Mouse (Mus musculus) CH12.LX (cell line): ENCODE measurements around the gene Ifitm1. TPM values are rescaled to one million over a fixed set of nuclear protein-coding genes. Genes with fewer than 3 reads are reported as not detected.

Experiments
- DNase-seq: peaks from one replicate; pipeline ENCODE4 v3.0.0-alpha.2; 2013; ENCODE audit errors: extremely low read depth
- H3K27ac ChIP-seq: 2 replicates; pipeline ENCODE4 v1.5.1; 2012; ENCODE audit warnings: low read depth, mild to moderate bottlenecking, control low read depth, moderate library complexity; ENCODE audit not compliant: insufficient read depth
- H3K27me3 ChIP-seq: replicated peaks from 2 replicates; pipeline ENCODE3; 2012; ENCODE audit warnings: inconsistent platforms
- H3K36me3 ChIP-seq, 2 experiments: replicated peaks in 1 of 2; 2 replicates each; pipeline versions ENCODE3 to v1.6.1; 2012; ENCODE audit warnings: inconsistent platforms in 1 of 2, low read length in 1 of 2, mild to moderate bottlenecking in 1 of 2, mixed read lengths in 1 of 2, moderate library complexity in 1 of 2; ENCODE audit not compliant: control insufficient read depth in 1 of 2, insufficient read depth in 1 of 2
- H3K4me1 ChIP-seq, 2 experiments: 2 replicates each; pipeline ENCODE4 v1.6.1; 2012; ENCODE audit warnings: inconsistent platforms in 1 of 2, moderate library complexity in 1 of 2; ENCODE audit not compliant: insufficient read depth in 2 of 2, control insufficient read depth in 1 of 2
- H3K4me2 ChIP-seq: 2 replicates; pipeline ENCODE4 v1.6.1; 2012; ENCODE audit warnings: low read depth, mild to moderate bottlenecking, control low read depth; ENCODE audit not compliant: poor library complexity, insufficient read depth, severe bottlenecking
- H3K4me3 ChIP-seq, 3 experiments: fragments of 150-350 bp in 1 of 3; sonication (generic) in 1 of 3; replicated peaks in 1 of 3; 2 replicates each; pipeline versions ENCODE3 to v1.5.1; 2011 to 2012; ENCODE audit warnings: low read depth in 2 of 3, low read length in 2 of 3, mild to moderate bottlenecking in 2 of 3, moderate library complexity in 2 of 3, control low read depth in 1 of 3, improper control_type of control experiment in 1 of 3, inconsistent platforms in 1 of 3, mixed read lengths in 1 of 3; ENCODE audit not compliant: poor library complexity in 1 of 3
- H3K79me2 ChIP-seq: replicated peaks from 2 replicates; pipeline ENCODE4 v1.6.1; 2012; ENCODE audit warnings: mild to moderate bottlenecking, moderate library complexity; ENCODE audit not compliant: control insufficient read depth, poor library complexity, insufficient read depth, severe bottlenecking; ENCODE audit errors: extremely low read depth
- H3K9ac ChIP-seq: 2 replicates; pipeline ENCODE4 v1.6.1; 2012; ENCODE audit warnings: low read depth, mild to moderate bottlenecking, control low read depth, moderate library complexity; ENCODE audit not compliant: insufficient read depth
- H3K9me3 ChIP-seq: replicated peaks from 2 replicates; pipeline ENCODE3; 2012; ENCODE audit warnings: low read length, inconsistent platforms, mixed read lengths
- BHLHE40 ChIP-seq: IDR thresholded peaks from 2 replicates; pipeline ENCODE4 v1.6.1; 2011; ENCODE audit warnings: mild to moderate bottlenecking, low read depth, low read length, improper control_type of control experiment
- CHD1 ChIP-seq: IDR thresholded peaks from 2 replicates; pipeline ENCODE4 v1.6.1; 2012; ENCODE audit warnings: low read depth, low read length, improper control_type of control experiment, inconsistent platforms
- CTCF ChIP-seq, 2 experiments: IDR thresholded peaks in 1 of 2; conservative IDR thresholded peaks in 1 of 2; 2 replicates each; pipeline ENCODE4 v1.5.1; 2011 to 2012; ENCODE audit warnings: low read depth in 2 of 2, low read length in 2 of 2, improper control_type of control experiment in 1 of 2, inconsistent platforms in 1 of 2, mild to moderate bottlenecking in 1 of 2, moderate library complexity in 1 of 2
- ELF1 ChIP-seq: IDR thresholded peaks from 2 replicates; pipeline ENCODE4 v1.6.1; 2014; ENCODE audit warnings: low read depth, mild to moderate bottlenecking, inconsistent platforms, low read length, improper control_type of control experiment
- EP300 ChIP-seq: IDR thresholded peaks from 2 replicates; pipeline ENCODE4 v1.6.1; 2011; ENCODE audit warnings: low read length, improper control_type of control experiment
- ETS1 ChIP-seq: conservative IDR thresholded peaks from 2 replicates; pipeline ENCODE4 v1.6.1; 2012; ENCODE audit warnings: low read depth, mild to moderate bottlenecking, inconsistent platforms, low read length, improper control_type of control experiment, moderate library complexity
- GABPA ChIP-seq: IDR thresholded peaks from 2 replicates; pipeline ENCODE4 v1.6.1; 2012; ENCODE audit warnings: low read depth, low read length, improper control_type of control experiment, inconsistent platforms; ENCODE audit not compliant: insufficient replicate concordance
- HCFC1 ChIP-seq: IDR thresholded peaks from 2 replicates; pipeline ENCODE4 v1.6.1; 2012; ENCODE audit warnings: low read depth, mild to moderate bottlenecking, inconsistent platforms, low read length, improper control_type of control experiment
- JUND ChIP-seq: conservative IDR thresholded peaks from 2 replicates; pipeline ENCODE4 v1.6.1; 2011; ENCODE audit warnings: low read depth, low read length, improper control_type of control experiment
- KAT2A ChIP-seq: IDR thresholded peaks from 2 replicates; pipeline ENCODE4 v1.6.1; 2012; ENCODE audit warnings: low read length, improper control_type of control experiment, inconsistent platforms; ENCODE audit not compliant: insufficient replicate concordance
- MAFK ChIP-seq: IDR thresholded peaks from 2 replicates; pipeline ENCODE4 v1.6.1; 2011; ENCODE audit warnings: low read length, improper control_type of control experiment; ENCODE audit not compliant: insufficient replicate concordance
- MAX ChIP-seq: IDR thresholded peaks from 2 replicates; pipeline ENCODE4 v1.6.1; 2011; ENCODE audit warnings: low read length, improper control_type of control experiment
- MAZ ChIP-seq: IDR thresholded peaks from 2 replicates; pipeline ENCODE4 v1.6.1; 2012; ENCODE audit warnings: low read depth, mild to moderate bottlenecking, inconsistent platforms, low read length, improper control_type of control experiment, moderate library complexity
- MEF2A ChIP-seq: IDR thresholded peaks from 2 replicates; pipeline ENCODE4 v1.6.1; 2014; ENCODE audit warnings: low read depth, mild to moderate bottlenecking, inconsistent platforms, low read length, improper control_type of control experiment, borderline replicate concordance
- MXI1 ChIP-seq: IDR thresholded peaks from 2 replicates; pipeline ENCODE4 v1.6.1; 2011; ENCODE audit warnings: mild to moderate bottlenecking, low read depth, low read length, improper control_type of control experiment
- MYC ChIP-seq: IDR thresholded peaks from 2 replicates; pipeline ENCODE4 v1.6.1; 2011; ENCODE audit warnings: low read depth, mild to moderate bottlenecking, improper control_type of control experiment, low read length
- NELFE ChIP-seq: IDR thresholded peaks from 2 replicates; pipeline ENCODE4 v1.6.1; 2011; ENCODE audit warnings: low read depth, low read length, improper control_type of control experiment
- NRF1 ChIP-seq: IDR thresholded peaks from 2 replicates; pipeline ENCODE4 v1.6.1; 2014; ENCODE audit warnings: low read depth, mild to moderate bottlenecking, inconsistent platforms, low read length, improper control_type of control experiment, moderate library complexity
- PAX5 ChIP-seq: IDR thresholded peaks from 2 replicates; pipeline ENCODE4 v1.6.1; 2012; ENCODE audit warnings: low read length, inconsistent platforms, mixed read lengths
- POLR2A ChIP-seq: IDR thresholded peaks from 2 replicates; pipeline ENCODE4 v1.6.1; 2011; ENCODE audit warnings: low read depth, mild to moderate bottlenecking, improper control_type of control experiment, low read length
- POLR2AphosphoS2 ChIP-seq: IDR thresholded peaks from 2 replicates; pipeline ENCODE4 v1.6.1; 2011; ENCODE audit warnings: low read depth, low read length, improper control_type of control experiment
- RAD21 ChIP-seq: IDR thresholded peaks from 2 replicates; pipeline ENCODE4 v1.6.1; 2011; ENCODE audit warnings: low read depth, mild to moderate bottlenecking, low read length, improper control_type of control experiment, moderate library complexity
- RCOR1 ChIP-seq: conservative IDR thresholded peaks from 2 replicates; pipeline ENCODE4 v1.6.1; 2012; ENCODE audit warnings: low read depth, mild to moderate bottlenecking, inconsistent platforms, low read length, improper control_type of control experiment
- SIN3A ChIP-seq: IDR thresholded peaks from 2 replicates; pipeline ENCODE4 v1.6.1; 2012; ENCODE audit warnings: low read length, improper control_type of control experiment, inconsistent platforms
- SMC3 ChIP-seq: IDR thresholded peaks from 2 replicates; pipeline ENCODE4 v1.6.1; 2011; ENCODE audit warnings: low read depth, low read length, improper control_type of control experiment
- TBP ChIP-seq: conservative IDR thresholded peaks from 2 replicates; pipeline ENCODE4 v1.6.1; 2011; ENCODE audit warnings: low read depth, low read length, improper control_type of control experiment
- UBTF ChIP-seq: IDR thresholded peaks from 2 replicates; pipeline ENCODE4 v1.6.1; 2012; ENCODE audit warnings: low read depth, mild to moderate bottlenecking, inconsistent platforms, low read length, improper control_type of control experiment, moderate library complexity
- USF1 ChIP-seq: IDR thresholded peaks from 2 replicates; pipeline ENCODE4 v1.6.1; 2014; ENCODE audit warnings: low read depth, mild to moderate bottlenecking, inconsistent platforms, low read length, improper control_type of control experiment
- ZMIZ1 ChIP-seq: IDR thresholded peaks from 2 replicates; pipeline ENCODE4 v1.6.1; 2012; ENCODE audit warnings: low read depth, mild to moderate bottlenecking, inconsistent platforms, low read length, improper control_type of control experiment
- ZNF384 ChIP-seq: IDR thresholded peaks from 2 replicates; pipeline ENCODE4 v1.6.1; 2012; ENCODE audit warnings: low read depth, low read length, improper control_type of control experiment, inconsistent platforms
- dilution Hi-C: fragments of 300-500 bp; cut with MboI; formaldehyde crosslinking; loops from 2 replicates; pipeline ENCODE4 v1.14.3; 2020; ENCODE audit warnings: low sequenced_read_pairs; ENCODE audit not compliant: extremely low pct_unique_long_range_greater_than_20kb, extremely low pct_ligation_motif_present
- in situ Hi-C: fragments of 300-500 bp; cut with MboI; formaldehyde crosslinking; loops from 3 replicates; pipeline ENCODE4 v1.14.3; 2019; ENCODE audit warnings: low sequenced_read_pairs, low pct_ligation_motif_present, low pct_unique_long_range_greater_than_20kb, mixed read lengths
- polyA plus RNA-seq: library from polyadenylated mRNA; unstranded; fragments of >175 nt; gene quantifications from 2 replicates; pipeline ENCODE4 v1.2.1, GENCODE M21; 2012; ENCODE audit warnings: low read depth; ENCODE audit not compliant: insufficient read length
- total RNA-seq, 2 experiments: library from RNA; depleted of rRNA; stranded (reverse); fragments of 300-350 nt in 1 of 2; fragments of >200 nt in 1 of 2; gene quantifications; 2 replicates each; pipeline ENCODE4 v1.2.3; 2012 to 2014

Ifitm1 gene
- total and polyA plus RNA-seq, 3 experiments = 14.8 to 55.5 (median 32.9) TPM

GRCm38 (mm10) chr7:140997817-140998216 is 30.8 kb downstream of the Ifitm1 start:
- TF ChIP-seq SIN3A (no peak), MAFK (no peak), RCOR1 (no peak), EP300 (peak; percentile 56), CHD1 (no peak), USF1 (no peak), NELFE (no peak), POLR2AphosphoS2 (no peak), RAD21 (no peak), ZMIZ1 (no peak), BHLHE40 (peak; percentile 36; the same call in 1 of the 2 replicates), TBP (no peak), CTCF (conservative IDR thresholded peaks at IDR 0.05 in 1 of 2, IDR thresholded peaks at IDR 0.05 in 1 of 2; ENCODE audit: low read depth in 2 of 2, low read length in 2 of 2) (no peak), GABPA (no peak)
- TF ChIP-seq, all 38 proteins: peak for 2
- H3K27me3 ChIP-seq = no peaks in the 10 kb centered on the region
- dilution Hi-C loops = no loop called here
- no peak for DNase-seq
- no peaks in the 10 kb centered on the region for H3K9me3 ChIP-seq
- H3K4me1 ChIP-seq = peaks cover 16 to 32% of the 10 kb centered on the region in 2 experiments
- no peaks in the 10 kb centered on the region for H3K79me2 ChIP-seq
- H3K4me3 ChIP-seq = no peak overlapping the region
- no peaks in the 10 kb centered on the region for H3K36me3 ChIP-seq
- in situ Hi-C loops = loop anchor here (25.0 kb wide), 1 partner anchor 364 kb away; no protein-coding TSS in a partner anchor
- H3K27ac ChIP-seq = no peak overlapping the region
- no peak overlapping the region for H3K4me2 ChIP-seq
- H3K9ac ChIP-seq = no peak overlapping the region

- dilution Hi-C loops = no loop called here
- no peak for TF ChIP-seq ZNF384
- no peak for TF ChIP-seq MAX
- no peak for TF ChIP-seq ELF1
- no peak for TF ChIP-seq NRF1
- no peak for TF ChIP-seq CTCF (conservative IDR thresholded peaks at IDR 0.05 in 1 of 2, IDR thresholded peaks at IDR 0.05 in 1 of 2; ENCODE audit: low read depth in 2 of 2, low read length in 2 of 2)
- TF ChIP-seq KAT2A = no peak
- TF ChIP-seq ZMIZ1 = no peak
- TF ChIP-seq POLR2A = no peak
- TF ChIP-seq JUND = peak; percentile 34; the same call in 1 of the 2 replicates
- no peak for TF ChIP-seq MEF2A
- no peak for TF ChIP-seq HCFC1
- TF ChIP-seq BHLHE40 = peak; percentile 58
- TF ChIP-seq MYC = no peak
- TF ChIP-seq GABPA = no peak
- TF ChIP-seq ETS1 = peak; percentile 58
- TF ChIP-seq TBP = 0 out of 2 replicates have a peak, but pooled peaks have one; percentile 16
- TF ChIP-seq SMC3 = no peak
- TF ChIP-seq RAD21 = no peak
- no peak for TF ChIP-seq MAZ
- TF ChIP-seq MAFK = no peak
- TF ChIP-seq MXI1 = no peak
- no peak for TF ChIP-seq CHD1
- TF ChIP-seq UBTF = no peak
- no peak for TF ChIP-seq PAX5
Observed at GRCm38 (mm10) chr7:140998853-140999700, 32.1 kb downstream of the Ifitm1 start.

More at GRCm38 (mm10) chr7:140998853-140999700, 32.1 kb downstream of the Ifitm1 start:
- Histone ChIP-seq H3K4me1 (peaks cover 16 to 32% of the 10 kb centered on the region in 2 experiments), H3K9me3 (peaks cover 2% of the 10 kb centered on the region), H3K4me3 (peak overlapping the region in 2 of 3 experiments; percentile 29), H3K36me3 (no peaks in the 10 kb centered on the region), H3K27ac (peak overlapping the region; percentile 48), H3K9ac (peak overlapping the region; percentile 55), H3K79me2 (no peaks in the 10 kb centered on the region), H3K4me2 (peak overlapping the region; percentile 69), H3K27me3 (no peaks in the 10 kb centered on the region)
- in situ Hi-C loops = loop anchor here (25.0 kb wide), 1 partner anchor 363 kb away; no protein-coding TSS in a partner anchor
- peak; percentile 53 for DNase-seq
